Comparison of ENCODE assay signal across 22 mouse cellular contexts in the genomic region with DNA sequence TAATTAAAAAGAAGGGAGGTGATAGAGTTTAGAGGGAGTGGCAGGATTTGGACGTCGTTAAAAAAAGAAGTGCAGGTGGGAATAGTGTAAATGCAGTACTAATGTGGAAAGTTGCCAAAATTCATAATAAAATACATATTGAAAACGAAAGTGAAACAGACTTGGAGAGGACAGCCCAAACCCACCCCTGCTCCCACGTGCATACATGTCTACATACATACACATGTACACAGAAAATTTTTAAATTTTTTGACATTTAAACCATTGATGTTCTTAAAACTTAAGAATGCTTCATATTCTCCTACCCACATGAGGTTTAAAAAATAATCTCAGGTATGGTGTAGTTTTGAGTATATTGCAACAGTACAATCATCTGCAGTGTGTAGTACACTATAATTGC. TPM values are rescaled to one million over a fixed set of nuclear protein-coding genes. Genes with fewer than 3 reads are reported as not detected.
DNase-seq lines count a peak whose midpoint lies in the region; ATAC-seq and TF ChIP-seq lines count a peak whose summit lies in the region.
"Had no signal": no experiment of that assay in that cellular context is flagged by ENCODE, and none has a peak within 500 bp of the region (broad histone marks: within the 10 kb centered on the region; RNA-seq: fewer than 3 reads in every experiment).

No protein-coding gene starts in this region.

- H3K4me2 ChIP-seq in midbrain, embryonic 11.5 days: no peak overlapping the region
- H3K4me2 ChIP-seq: embryonic facial prominence, embryonic 13.5 days; forebrain, embryonic 13.5 days; hindbrain, embryonic 13.5 days; intestine, embryonic 15.5 days had no signal

- no peaks in the 10 kb centered on the region for H3K4me1 ChIP-seq in midbrain, embryonic 11.5 days (ENCODE audit: control insufficient read depth, insufficient read depth, low read length)
- H3K4me1 ChIP-seq in midbrain, embryonic 10.5 days: no peaks in the 10 kb centered on the region
- no peaks in the 10 kb centered on the region for H3K4me1 ChIP-seq in MEL (ENCODE audit: control insufficient read depth in 1 of 2, insufficient read depth in 2 of 2, low read length in 2 of 2)
- H3K4me1 ChIP-seq: embryonic facial prominence, embryonic 13.5 days; forebrain, embryonic 13.5 days; hindbrain, embryonic 13.5 days; intestine, embryonic 15.5 days had no signal

- no peak overlapping the region for H3K9ac ChIP-seq in midbrain, embryonic 11.5 days (ENCODE audit: low read length)
- H3K9ac ChIP-seq in MEL (ENCODE audit: control insufficient read depth, low read depth, low read length, poor library complexity, severe bottlenecking): peak overlapping the region; percentile 4; the same call in 1 of the 2 replicates
- H3K9ac ChIP-seq: embryonic facial prominence, embryonic 13.5 days; forebrain, embryonic 13.5 days; forebrain, postnatal 0 days; hindbrain, embryonic 13.5 days; intestine, embryonic 15.5 days had no signal

- H3K27ac ChIP-seq in midbrain, embryonic 11.5 days (ENCODE audit: low read depth, low read length): no peak overlapping the region
- no peak overlapping the region for H3K27ac ChIP-seq in midbrain, embryonic 10.5 days (replicated peaks)
- no peak overlapping the region for H3K27ac ChIP-seq in MEL (ENCODE audit: control insufficient read depth, low read depth, low read length)
- H3K27ac ChIP-seq: embryonic facial prominence, embryonic 13.5 days; forebrain, embryonic 13.5 days; gastrocnemius, adult 2 months; hindbrain, embryonic 13.5 days; hindbrain, postnatal 0 days; intestine, embryonic 15.5 days had no signal

- H3K9me3 ChIP-seq in midbrain, embryonic 11.5 days (ENCODE audit: control insufficient read depth, low read length): no peaks in the 10 kb centered on the region
- no peaks in the 10 kb centered on the region for H3K9me3 ChIP-seq in midbrain, embryonic 10.5 days (replicated peaks)
- H3K9me3 ChIP-seq in MEL (replicated peaks; ENCODE audit: insufficient read depth, low read length): no peaks in the 10 kb centered on the region
- H3K9me3 ChIP-seq: embryonic facial prominence, embryonic 13.5 days; forebrain, embryonic 13.5 days; hindbrain, embryonic 13.5 days; intestine, embryonic 15.5 days had no signal

- ATAC-seq in midbrain, embryonic 11.5 days (ENCODE audit: low FRiP score): no peak
- ATAC-seq in cerebellum, adult (ENCODE audit: insufficient number of reproducible peaks, low FRiP score, low TSS enrichment): no peak
- ATAC-seq: forebrain, embryonic 13.5 days; forebrain, postnatal 0 days; hindbrain, postnatal 0 days; intestine, embryonic 15.5 days had no signal

- no peak for TF ChIP-seq CTCF in MEL (IDR thresholded peaks at IDR 0.05 in 2 of 3, conservative IDR thresholded peaks at IDR 0.05 in 1 of 3; ENCODE audit: control insufficient read depth in 1 of 3, insufficient read depth in 1 of 3, low read depth in 2 of 3, low read length in 3 of 3, poor library complexity in 1 of 3, severe bottlenecking in 1 of 3)

- no peak for TF ChIP-seq POLR2A in MEL (IDR thresholded peaks at IDR 0.05; ENCODE audit: control insufficient read depth in 1 of 2, insufficient read depth in 1 of 2, low read depth in 1 of 2, low read length in 2 of 2, poor library complexity in 1 of 2)

- H3K27me3 ChIP-seq in midbrain, embryonic 11.5 days (ENCODE audit: control insufficient read depth, insufficient read depth, low read length): no peaks in the 10 kb centered on the region
- H3K27me3 ChIP-seq in midbrain, embryonic 10.5 days (ENCODE audit: low read depth, poor library complexity, severe bottlenecking): peaks cover 4% of the 10 kb centered on the region; the same call in 1 of the 2 replicates
- no peaks in the 10 kb centered on the region for H3K27me3 ChIP-seq in MEL (ENCODE audit: control insufficient read depth in 1 of 2, insufficient read depth in 2 of 2, low read length in 2 of 2)
- H3K27me3 ChIP-seq: embryonic facial prominence, embryonic 13.5 days; forebrain, embryonic 13.5 days; hindbrain, embryonic 13.5 days; intestine, embryonic 15.5 days had no signal

- no peak for TF ChIP-seq RAD21 in MEL (IDR thresholded peaks at IDR 0.05; ENCODE audit: low read depth, low read length)

- no peak overlapping the region for H3K4me3 ChIP-seq in midbrain, embryonic 11.5 days (ENCODE audit: low read depth, low read length)
- no peak overlapping the region for H3K4me3 ChIP-seq in midbrain, embryonic 10.5 days
- H3K4me3 ChIP-seq in MEL (ENCODE audit: control insufficient read depth in 1 of 2, insufficient read depth in 1 of 2, low read depth in 2 of 2, low read length in 2 of 2): peak overlapping the region; percentile 46 to 62
- H3K4me3 ChIP-seq: embryonic facial prominence, embryonic 13.5 days; forebrain, embryonic 13.5 days; gastrocnemius, adult 2 months; hindbrain, embryonic 13.5 days; intestine, embryonic 15.5 days had no signal

- 78% methylated on average over 4 of the region's 4 CpGs for WGBS in midbrain, embryonic 11.5 days
- 90% methylated on average over 4 of the region's 4 CpGs for WGBS in midbrain, embryonic 10.5 days

- DNase-seq in midbrain, embryonic 11.5 days (ENCODE audit: low spot score, missing footprints): peak; percentile 51
- no peak for DNase-seq in midbrain, embryonic 10.5 days (ENCODE audit: low spot score)
- DNase-seq in MEL (ENCODE audit: low read depth, low spot score): peak; percentile 16
- peak; percentile 2 for DNase-seq in induced T-regulatory cell, adult 2 months (ENCODE audit: low read depth)
- no peak for DNase-seq in spleen, postnatal 36 days (ENCODE audit: low spot score in 2 of 2)
- no peak for DNase-seq in right cerebral cortex, postnatal 14 days
- DNase-seq: adrenal gland, adult 8-10 months; adrenal gland, postnatal 36 days; cerebellum, adult 11-12 months; cerebellum, adult 9-10 months; cerebellum, postnatal 25 days; forebrain, postnatal 0 days; gastrocnemius, adult 2 months; gastrocnemius, postnatal 36 days; heart, adult 11 months; heart, postnatal 14 days had no signal

- no peak for TF ChIP-seq EP300 in MEL (IDR thresholded peaks at IDR 0.05; ENCODE audit: low read depth in 1 of 2, low read length in 2 of 2)

- no peaks in the 10 kb centered on the region for H3K79me2 ChIP-seq in MEL (ENCODE audit: control insufficient read depth, insufficient read depth, low read length, poor library complexity)

- H3K36me3 ChIP-seq in midbrain, embryonic 11.5 days (ENCODE audit: control insufficient read depth, insufficient read depth, low read length): no peaks in the 10 kb centered on the region
- H3K36me3 ChIP-seq in midbrain, embryonic 10.5 days: no peaks in the 10 kb centered on the region
- H3K36me3 ChIP-seq in MEL (ENCODE audit: control insufficient read depth in 1 of 2, insufficient read depth in 2 of 2, low read length in 2 of 2): no peaks in the 10 kb centered on the region
- H3K36me3 ChIP-seq: embryonic facial prominence, embryonic 13.5 days; hindbrain, embryonic 13.5 days; intestine, embryonic 15.5 days had no signal

TF ChIP-seq in MEL, 35 proteins besides CTCF, POLR2A, EP300 and RAD21:
- TF ChIP-seq SIN3A (IDR thresholded peaks at IDR 0.05; ENCODE audit: low read length) (peak; percentile 32; the same call in 1 of the 2 replicates), POLR2AphosphoS2 (IDR thresholded peaks at IDR 0.05; ENCODE audit: low read length) (no peak), MXI1 (IDR thresholded peaks at IDR 0.05; ENCODE audit: low read depth, low read length) (peak; percentile 85)

RNA-seq across cellular contexts. Expression of a gene that starts 49.2 kb away (rescaled TPM):
- polyA plus RNA-seq in midbrain, embryonic 11.5 days (2014; fragmentation: Nextera tagmentation; extraction: Ambion mirVana): 0.55 and 0.56 TPM in 2 replicates
- 0.85 and 0.87 TPM in 2 replicates for polyA plus RNA-seq in midbrain, embryonic 10.5 days (2016; fragmentation: Nextera tagmentation; extraction: Ambion mirVana)
- total RNA-seq in MEL (2012; rRNA removed): not detected in 2 replicates
- not detected for polyA plus RNA-seq in MEL (2012; ENCODE audit: insufficient read depth in 1 of 2, insufficient read length in 2 of 2, low read depth in 1 of 2, low replicate concordance in 2 of 2, missing spikeins in 1 of 2)

Comparison
In these comparisons a context has a peak if more than half of its experiments do, and no peak if none do; other contexts are left out.
1. DNase-seq: peak in midbrain, embryonic 11.5 days (single experiment), MEL (single experiment) and induced T-regulatory cell, adult 2 months (single experiment); none in midbrain, embryonic 10.5 days (single experiment), spleen, postnatal 36 days (0 of 2) and right cerebral cortex, postnatal 14 days (single experiment).
2. H3K4me3 ChIP-seq: peak in MEL (2 of 2); none in midbrain, embryonic 11.5 days (single experiment) and midbrain, embryonic 10.5 days (single experiment).